Mouse (Mus musculus) stomach, embryonic 15.5 days (tissue): ENCODE results near the gene Pgbd1. TPM values are rescaled to one million over a fixed set of nuclear protein-coding genes. Genes with fewer than 3 reads are reported as not detected.
"Not testable (repeated sequence)": the region's sequence is repeated elsewhere in the genome, so short reads cannot be mapped to it uniquely, and the experiment has no call there.

Experiments used
- ATAC-seq: fragments of 200-750 bp; cut with Nextera tagmentation; 2 replicates; pipeline ENCODE4 v1.8.0; 2017; ENCODE audit warnings: low read depth, moderate number of reproducible peaks, moderate TSS enrichment; ENCODE audit not compliant: insufficient read depth, low FRiP score
- H3K27ac ChIP-seq: fragments of 300-500 bp; sonication (generic); 2 replicates; pipeline ENCODE4 v1.5.1; 2015; ENCODE audit warnings: mild to moderate bottlenecking, inconsistent platforms
- H3K27me3 ChIP-seq: fragments of 300-500 bp; sonication (generic); replicated peaks from 2 replicates; pipeline ENCODE4 v1.6.1; 2015; ENCODE audit warnings: inconsistent platforms
- H3K36me3 ChIP-seq: fragments of 300-500 bp; sonication (generic); 2 replicates; pipeline ENCODE4 v1.6.1; 2015; ENCODE audit warnings: inconsistent platforms
- H3K4me1 ChIP-seq: fragments of 300-500 bp; sonication (generic); 2 replicates; pipeline ENCODE4 v1.6.1; 2015; ENCODE audit warnings: inconsistent platforms
- H3K4me2 ChIP-seq: fragments of 300-500 bp; sonication (generic); 2 replicates; pipeline ENCODE4 v1.6.1; 2015; ENCODE audit warnings: mild to moderate bottlenecking, inconsistent platforms
- H3K4me3 ChIP-seq: fragments of 300-500 bp; sonication (generic); replicated peaks from 2 replicates; pipeline ENCODE4 v1.5.1; 2015; ENCODE audit warnings: inconsistent platforms
- H3K9ac ChIP-seq: fragments of 300-500 bp; sonication (generic); 2 replicates; pipeline ENCODE4 v1.6.1; 2015; ENCODE audit warnings: inconsistent platforms
- H3K9me3 ChIP-seq: fragments of 300-500 bp; sonication (generic); 2 replicates; pipeline ENCODE4 v1.6.1; 2016; ENCODE audit warnings: inconsistent platforms
- WGBS: fragments of 180-500 bp; shearing (Covaris S2); methylation state at CpG from one replicate; pipeline ENCODE4 v1.1.7; 2015; 5-methylcytosine and 5-hydroxymethylcytosine counted together
- polyA plus RNA-seq: library from polyadenylated mRNA; unstranded; fragments of >200 nt; fragmentation: Nextera tagmentation; extraction: Ambion mirVana; gene quantifications from 2 replicates; pipeline ENCODE4 v1.2.1, GENCODE M21; 2015

The Pgbd1 gene
- polyA plus RNA-seq: 2.5 and 2.6 TPM in 2 replicates

DNA sequence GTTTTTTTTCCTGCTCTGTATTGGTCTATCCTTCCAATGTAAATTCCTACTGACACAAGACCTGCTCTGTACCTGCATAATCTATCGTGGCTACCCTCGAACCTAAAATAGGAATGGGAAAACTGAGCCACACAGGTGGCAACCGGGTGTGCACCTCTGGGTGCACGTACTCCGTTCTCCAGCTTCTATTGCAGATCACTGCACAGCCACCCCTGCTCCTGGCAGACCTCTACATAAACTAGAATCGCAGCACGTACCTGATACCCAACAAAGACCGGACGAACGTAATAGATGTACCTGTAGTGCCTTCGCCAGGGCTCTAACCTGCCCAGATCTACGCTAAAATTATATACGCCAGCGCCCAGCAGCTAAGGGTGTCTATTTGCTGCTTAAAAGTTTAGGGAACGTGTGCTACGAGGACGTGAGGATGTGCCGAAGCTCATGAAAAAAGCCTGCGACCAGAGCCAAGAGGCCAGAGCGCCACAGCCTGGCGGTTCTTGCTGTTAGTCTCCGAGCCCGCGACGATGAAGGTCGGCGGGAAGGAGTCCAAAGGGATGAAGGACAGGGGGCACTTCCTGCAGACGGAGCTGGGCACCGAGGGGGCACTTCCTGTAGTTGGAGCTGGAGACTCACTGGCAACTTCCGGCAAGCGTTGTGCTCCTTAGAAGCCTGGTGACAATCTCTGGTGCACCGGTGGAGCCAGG, at the start of gene Pgbd1:
Pgbd1 (minus strand) TSS at position 556 of the 704 bp plus-strand sequence.
- Histone ChIP-seq H3K4me3 (peak within 1 kb of the TSS; percentile 54), H3K9me3 (no peaks in the 10 kb centered on the region), H3K27ac (peak within 1 kb of the TSS; percentile 80), H3K27me3 (no peaks in the 10 kb centered on the region), H3K9ac (peak within 1 kb of the TSS; percentile 45), H3K36me3 (peaks cover 11% of the 10 kb centered on the region), H3K4me1 (no peaks in the 10 kb centered on the region), H3K4me2 (peak within 1 kb of the TSS; percentile 75)
- WGBS: under 1% methylated on average over 32 of the region's 32 CpGs
- ATAC-seq: peak; percentile 79; the same call in 1 of the 2 replicates

GRCm38 (mm10) chr13:21486881-21487280, 46.0 kb upstream of the Pgbd1 start:
- ATAC-seq: no peak
- no peak overlapping the region for H3K27ac ChIP-seq
- H3K4me3 ChIP-seq: no peak overlapping the region
- H3K4me2 ChIP-seq: no peak overlapping the region
- no peak overlapping the region for H3K9ac ChIP-seq
- H3K4me1 ChIP-seq: no peaks in the 10 kb centered on the region
- 84% methylated on average over 1 of the region's 1 CpGs for WGBS
- H3K36me3 ChIP-seq: no peaks in the 10 kb centered on the region
- H3K27me3 ChIP-seq: no peaks in the 10 kb centered on the region
- no peaks in the 10 kb centered on the region for H3K9me3 ChIP-seq

GRCm38 (mm10) chr13:21478759-21479670, 38.2 kb upstream of the Pgbd1 start, which contains the start of the genes Zkscan4 and Gm10065:
Gene Zkscan4 (plus strand): TSS chr13:21478907.
Gene Gm10065 (minus strand): TSS chr13:21479441.
- not testable (repeated sequence) for H3K4me1 ChIP-seq
- ATAC-seq: peak; percentile 73
- 4% methylated on average over 30 of the region's 31 CpGs for WGBS

GRCm38 (mm10) chr13:21472427-21472826, 31.6 kb upstream of the Pgbd1 start:
- no peaks in the 10 kb centered on the region for H3K4me1 ChIP-seq
- H3K9ac ChIP-seq: no peak overlapping the region
- ATAC-seq: no peak
- no peaks in the 10 kb centered on the region for H3K36me3 ChIP-seq
- no peak overlapping the region for H3K4me3 ChIP-seq
- no peaks in the 10 kb centered on the region for H3K9me3 ChIP-seq
- H3K4me2 ChIP-seq: no peak overlapping the region
- H3K27ac ChIP-seq: no peak overlapping the region
- 0 out of 2 replicates have a peak, but pooled peaks cover 3% of the 10 kb centered on the region for H3K27me3 ChIP-seq
- 32% methylated on average over 4 of the region's 4 CpGs for WGBS

More at GRCm38 (mm10) chr13:21478759-21479670, 38.2 kb upstream of the Pgbd1 start, which contains the start of the genes Zkscan4 and Gm10065:
- H3K9me3 ChIP-seq, H3K36me3 ChIP-seq, H3K27me3 ChIP-seq: not testable (repeated sequence)
- H3K9ac ChIP-seq: peak within 1 kb of the TSS; percentile 46
- peak within 1 kb of the TSS; percentile 57 for H3K4me3 ChIP-seq
- peak within 1 kb of the TSS; percentile 89 for H3K27ac ChIP-seq
- H3K4me2 ChIP-seq: peak within 1 kb of the TSS; percentile 66

DNA sequence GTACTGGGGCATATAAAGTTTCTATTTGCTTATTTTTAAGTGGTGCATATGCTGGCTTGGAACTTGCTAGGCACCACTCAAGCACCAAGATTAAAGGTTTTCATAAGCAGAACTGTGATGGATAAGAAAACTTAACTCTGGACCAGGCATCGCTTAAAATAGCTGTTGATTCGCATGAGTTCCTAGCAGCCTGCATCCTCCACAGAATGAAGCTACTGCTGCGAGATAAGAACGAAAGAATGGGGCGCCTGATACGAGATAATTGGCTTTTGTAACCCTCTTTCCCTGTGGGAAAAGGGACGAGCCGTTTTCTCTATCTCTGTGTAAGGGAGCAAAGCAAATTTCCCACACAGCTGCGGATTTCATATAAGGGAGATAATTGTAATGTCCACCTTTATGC, 28.2 kb upstream of the Pgbd1 start:
- H3K4me1 ChIP-seq: no peaks in the 10 kb centered on the region
- peak overlapping the region; percentile 66; the same call in 1 of the 2 replicates for H3K4me3 ChIP-seq
- H3K9me3 ChIP-seq: no peaks in the 10 kb centered on the region
- H3K4me2 ChIP-seq: peak overlapping the region; percentile 96; the same call in 1 of the 2 replicates
- 32% methylated on average over 9 of the region's 9 CpGs for WGBS
- H3K27ac ChIP-seq: no peak overlapping the region
- no peak overlapping the region for H3K9ac ChIP-seq
- H3K27me3 ChIP-seq: 0 out of 2 replicates have a peak, but pooled peaks cover 3% of the 10 kb centered on the region
- H3K36me3 ChIP-seq: no peaks in the 10 kb centered on the region
- ATAC-seq: no peak

DNA sequence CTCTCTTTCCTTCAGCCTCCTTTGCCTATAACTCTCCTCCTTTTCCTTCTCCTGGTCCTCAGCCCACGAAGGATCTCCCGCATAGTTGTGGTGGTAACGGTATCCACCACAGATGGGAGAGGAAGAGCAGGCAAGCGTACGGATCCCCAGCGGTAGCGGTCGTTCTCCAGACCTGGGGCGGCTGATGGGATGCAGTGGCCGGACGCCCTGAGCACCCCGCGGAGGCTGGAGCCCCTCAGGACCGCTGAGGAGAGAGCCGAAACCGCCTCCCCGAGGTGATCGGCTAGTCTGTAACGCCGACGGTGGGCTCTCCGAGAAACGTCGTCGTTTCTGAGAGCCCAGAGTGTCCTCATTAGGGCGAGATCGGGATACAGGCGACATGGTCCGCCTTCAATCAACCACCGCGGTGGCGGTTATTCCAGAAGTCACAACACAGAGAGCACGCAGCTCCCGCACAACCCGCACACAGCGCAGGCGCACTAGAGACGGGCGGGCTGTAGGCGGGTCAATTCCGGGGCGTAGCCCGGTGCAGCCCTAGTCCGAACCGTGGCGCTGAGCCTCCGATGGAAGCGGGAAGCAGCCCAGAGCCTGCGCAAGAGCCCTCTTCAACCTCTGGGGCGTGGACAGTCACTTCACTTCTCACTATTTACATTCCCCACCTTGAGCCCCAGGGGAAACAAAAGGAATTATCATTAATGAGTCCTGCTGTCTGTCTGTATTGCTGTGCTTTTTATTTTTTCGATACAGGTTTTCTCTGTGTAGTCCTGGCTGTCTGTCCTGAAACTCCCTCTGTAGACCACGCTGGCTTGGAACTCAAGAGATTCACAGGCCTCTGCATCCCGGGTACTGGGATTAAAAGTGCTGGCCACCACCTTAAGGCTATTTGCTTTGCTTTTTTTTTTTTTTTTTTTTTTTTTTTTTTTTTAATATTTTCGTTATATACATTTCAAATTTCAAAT, 27.5 kb upstream of the Pgbd1 start, which contains the start of gene Nkapl:
Nkapl (minus strand) TSS at position 449 of the 959 bp plus-strand sequence.
- H3K27me3 ChIP-seq: 0 out of 2 replicates have a peak, but pooled peaks cover 3% of the 10 kb centered on the region
- peak within 1 kb of the TSS; percentile 96 for H3K4me2 ChIP-seq
- no peaks in the 10 kb centered on the region for H3K4me1 ChIP-seq
- H3K9ac ChIP-seq: peak within 1 kb of the TSS; percentile 60
- WGBS: under 1% methylated on average over 53 of the region's 54 CpGs
- peak within 1 kb of the TSS; percentile 38; the same call in 1 of the 2 replicates for H3K27ac ChIP-seq
- peak; percentile 100 for ATAC-seq
- no peaks in the 10 kb centered on the region for H3K9me3 ChIP-seq
- H3K36me3 ChIP-seq: no peaks in the 10 kb centered on the region
- peak within 1 kb of the TSS; percentile 66 for H3K4me3 ChIP-seq

- Histone ChIP-seq H3K27me3 (0 out of 2 replicates have a peak, but pooled peaks cover 3% of the 10 kb centered on the region), H3K4me1 (no peaks in the 10 kb centered on the region), H3K4me2 (no peak overlapping the region), H3K27ac (no peak overlapping the region), H3K36me3 (no peaks in the 10 kb centered on the region), H3K9ac (no peak overlapping the region), H3K9me3 (no peaks in the 10 kb centered on the region), H3K4me3 (no peak overlapping the region)
- ATAC-seq: no peak
- 82% methylated on average over 10 of the region's 10 CpGs for WGBS
Observed at GRCm38 (mm10) chr13:21467336-21467735, 26.5 kb upstream of the Pgbd1 start.

GRCm38 (mm10) chr13:21462516-21462915, 21.7 kb upstream of the Pgbd1 start:
- not testable (repeated sequence) for H3K4me1 ChIP-seq, ATAC-seq, H3K9ac ChIP-seq, H3K27me3 ChIP-seq, H3K9me3 ChIP-seq, H3K36me3 ChIP-seq, H3K4me2 ChIP-seq, H3K27ac ChIP-seq, H3K4me3 ChIP-seq
- 47% methylated on average over 9 of the region's 9 CpGs for WGBS

- Histone ChIP-seq H3K4me1 (peaks cover 6% of the 10 kb centered on the region; the same call in 1 of the 2 replicates), H3K9me3 (no peaks in the 10 kb centered on the region), H3K27me3 (no peaks in the 10 kb centered on the region), H3K27ac (no peak overlapping the region), H3K4me3 (no peak overlapping the region), H3K9ac (no peak overlapping the region), H3K36me3 (no peaks in the 10 kb centered on the region), H3K4me2 (no peak overlapping the region)
- peak; percentile 74; the same call in 1 of the 2 replicates for ATAC-seq
- 8% methylated on average over 4 of the region's 4 CpGs for WGBS
Observed at GRCm38 (mm10) chr13:21456347-21456746, 15.5 kb upstream of the Pgbd1 start.

DNA sequence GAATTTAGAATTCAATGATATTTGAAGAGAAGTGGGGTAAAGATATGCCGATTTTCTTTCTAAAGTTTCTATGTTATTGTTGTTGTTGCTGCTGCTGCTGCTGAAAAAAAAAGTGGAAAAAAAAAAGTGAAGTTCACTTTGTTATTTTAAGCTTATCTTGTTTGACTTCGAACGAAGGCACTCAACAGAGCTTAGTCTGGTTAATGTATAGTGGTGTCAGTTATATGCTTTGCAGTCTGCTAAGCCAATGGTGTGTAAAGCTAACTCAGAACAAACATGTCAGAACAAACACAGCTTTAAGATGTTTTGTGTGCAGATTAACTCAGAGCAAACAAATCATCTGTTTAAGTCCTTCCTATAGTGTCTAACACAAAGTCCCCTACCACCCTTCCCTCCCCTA, 13.3 kb upstream of the Pgbd1 start:
- peak; percentile 61; the same call in 1 of the 2 replicates for ATAC-seq
- Histone ChIP-seq H3K36me3 (no peaks in the 10 kb centered on the region), H3K4me2 (peak overlapping the region; percentile 48), H3K27me3 (no peaks in the 10 kb centered on the region), H3K9me3 (no peaks in the 10 kb centered on the region), H3K27ac (peak overlapping the region; percentile 85; the same call in 1 of the 2 replicates), H3K4me1 (peaks cover 6% of the 10 kb centered on the region; the same call in 1 of the 2 replicates), H3K9ac (no peak overlapping the region), H3K4me3 (no peak overlapping the region)
- 46% methylated on average over 3 of the region's 3 CpGs for WGBS
